Mouse (Mus musculus) T-cell, adult 2 months (primary cell): ENCODE data around the gene Tle2.

Experiments
- DNase-seq: peaks from one replicate; pipeline ENCODE4 v3.0.0; 2022; ENCODE audit warnings: low spot score

The Tle2 gene

DNA sequence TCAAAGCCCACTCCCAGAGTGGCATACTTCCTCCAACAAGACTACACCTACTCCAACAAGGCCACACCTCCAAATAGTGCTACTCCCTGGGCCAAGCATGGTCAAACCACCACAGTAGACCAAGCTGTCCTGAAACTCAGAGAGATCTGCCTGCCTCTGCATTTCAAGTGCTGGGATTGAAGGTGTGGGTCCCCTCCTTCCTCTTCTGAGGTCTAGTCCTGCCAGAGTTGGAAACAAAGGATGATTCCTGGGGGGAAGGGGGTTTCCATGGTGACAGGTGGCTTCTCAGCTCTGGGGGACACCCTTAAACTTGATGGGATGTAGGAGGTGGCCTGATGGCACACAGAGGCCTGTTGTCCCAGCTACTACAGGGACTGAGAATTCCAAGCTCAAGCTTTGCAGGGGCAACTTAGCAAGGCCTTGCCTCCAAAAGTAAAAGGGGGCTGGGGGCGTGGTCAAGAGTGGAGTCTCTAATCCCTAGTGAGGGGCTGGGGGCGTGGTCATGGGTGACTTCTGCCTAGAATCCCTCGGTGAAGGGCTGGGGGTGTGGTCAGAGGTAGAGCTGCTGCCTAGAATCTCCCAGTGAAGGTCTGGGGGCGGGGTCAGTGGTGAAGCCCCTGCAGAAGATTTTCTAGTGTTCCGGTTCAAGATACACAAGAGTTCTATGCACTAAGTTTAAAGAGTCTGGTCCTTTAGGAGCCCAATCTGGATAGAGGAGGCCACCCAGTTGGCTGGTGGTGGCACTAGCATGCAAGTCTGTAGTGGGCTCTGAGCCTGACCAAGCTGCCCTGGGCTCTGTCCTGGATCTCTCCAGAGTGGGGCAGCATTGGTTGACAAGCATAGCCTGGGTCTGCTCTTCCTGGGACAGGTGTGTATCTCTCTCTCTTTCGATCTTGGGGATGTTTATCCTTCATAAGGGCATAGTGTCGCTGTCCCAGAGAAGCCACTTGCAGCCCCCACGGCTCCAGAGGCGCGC is at the start of gene Tle2:
Gene Tle2, plus strand, starts transcription at position 481 of the 976 bp plus-strand sequence.
- DNase-seq = no peak

DNA sequence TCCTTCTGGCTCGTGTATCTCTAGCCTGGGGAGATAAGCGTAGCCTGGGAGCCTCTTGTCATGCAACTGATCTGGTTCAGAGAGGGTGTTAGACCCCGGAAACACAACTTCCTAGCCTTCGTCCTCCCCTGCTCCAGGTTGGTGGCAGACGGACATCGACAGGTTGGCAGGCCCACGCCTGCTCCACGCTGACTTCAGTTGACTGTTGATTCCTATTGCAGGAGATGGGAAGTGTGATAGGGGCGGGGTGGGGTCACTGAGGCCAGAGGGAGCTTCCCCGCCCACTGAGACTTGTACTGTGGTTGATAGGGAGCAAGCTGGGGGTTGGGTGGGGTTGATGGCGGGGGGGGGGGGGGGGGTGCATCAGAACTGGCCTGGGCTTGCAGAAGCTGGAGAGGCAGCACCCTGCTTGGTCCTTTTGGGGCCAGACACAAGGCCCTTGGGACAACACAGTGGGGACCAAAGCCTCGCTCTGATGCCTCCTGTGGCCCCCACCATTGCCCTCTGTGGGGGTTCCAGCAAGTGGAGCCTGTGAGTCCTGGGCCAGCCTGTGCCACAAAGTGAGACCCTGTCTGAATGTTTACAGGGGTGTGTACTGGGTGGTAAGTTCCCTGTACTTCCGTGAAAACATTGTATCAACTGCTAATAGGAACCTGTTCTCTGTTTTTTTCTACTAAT is 49.2 kb upstream of the Tle2 start:
- no peak for DNase-seq

DNA sequence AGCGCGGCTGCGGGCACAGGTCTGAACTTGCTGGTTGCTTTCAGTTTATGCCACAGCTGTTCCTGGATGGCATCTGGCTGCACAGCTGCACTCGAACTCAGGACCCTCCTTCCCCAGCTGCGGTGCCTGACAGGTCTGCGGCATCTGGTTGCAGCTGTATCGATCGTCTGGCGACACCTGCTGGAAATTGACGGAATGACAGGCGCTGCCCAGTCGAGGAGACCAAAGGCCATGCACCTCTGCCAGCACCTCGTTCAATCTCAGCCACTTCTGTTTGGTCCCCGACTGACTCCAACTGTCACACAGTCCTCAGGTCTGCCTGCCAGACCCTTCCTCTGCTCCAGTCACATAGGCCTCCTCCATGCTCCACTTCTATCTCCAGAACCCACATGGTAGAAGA is 47.6 kb upstream of the Tle2 start:
- DNase-seq = peak; percentile 84

DNA sequence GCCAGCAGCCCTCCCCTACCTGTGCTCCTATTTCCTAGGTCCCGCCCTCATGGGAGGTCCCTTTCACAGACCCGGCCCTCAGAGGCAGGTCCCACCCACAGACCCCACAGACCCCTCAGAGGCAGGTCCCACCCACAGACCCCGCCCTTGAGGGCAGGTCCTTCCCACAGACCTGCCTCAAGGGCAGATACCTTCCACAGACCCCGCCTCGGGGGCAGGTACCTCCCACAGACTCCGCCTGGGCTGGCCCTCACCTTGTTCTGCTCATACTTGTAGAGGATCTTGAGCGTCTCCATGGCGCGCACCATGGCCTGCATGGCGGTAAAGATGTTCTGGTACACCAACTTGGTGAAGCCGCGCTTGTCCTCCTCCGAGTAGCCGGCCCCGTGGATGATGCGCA is 39.5 kb upstream of the Tle2 start:
- DNase-seq = no peak

DNA sequence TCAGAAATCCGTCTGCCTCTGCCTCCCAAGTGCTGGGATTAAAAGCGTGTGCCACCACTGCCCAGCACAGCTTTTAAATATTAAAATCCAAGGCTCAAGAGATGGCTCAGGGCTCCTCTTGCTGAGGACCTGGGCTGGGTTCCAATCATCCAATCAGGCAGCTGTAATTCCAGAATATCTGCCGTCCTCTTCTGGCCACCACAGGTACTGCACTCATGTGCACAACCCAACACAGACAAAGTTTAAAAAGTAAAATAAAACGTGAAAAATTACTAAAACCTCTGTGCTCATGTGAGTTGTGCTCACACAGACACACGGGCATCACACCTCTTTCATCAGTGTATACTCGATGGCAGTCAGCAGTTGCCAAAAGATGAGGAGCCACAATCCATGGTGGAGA is 37.6 kb upstream of the Tle2 start:
- no peak for DNase-seq

DNA sequence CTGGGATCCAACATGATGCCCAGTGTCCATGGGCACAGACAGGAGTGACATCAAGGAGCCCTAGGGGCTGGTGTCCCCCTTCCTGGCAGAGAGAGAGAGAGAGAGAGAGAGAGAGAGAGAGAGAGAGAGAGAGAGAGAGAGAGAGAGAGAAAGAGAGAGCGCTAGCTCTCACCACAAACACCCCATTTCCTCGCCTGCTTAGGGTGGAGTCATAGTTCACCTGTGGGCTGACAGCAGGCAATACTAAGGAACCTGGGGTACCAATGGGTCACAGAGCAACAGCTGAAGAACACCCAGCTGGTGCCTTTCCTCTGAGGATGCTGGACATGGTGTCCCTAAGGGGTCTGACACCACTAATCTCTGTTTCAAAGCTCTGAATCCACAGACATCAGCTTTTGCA is 36.9 kb upstream of the Tle2 start:
- DNase-seq = no peak

DNA sequence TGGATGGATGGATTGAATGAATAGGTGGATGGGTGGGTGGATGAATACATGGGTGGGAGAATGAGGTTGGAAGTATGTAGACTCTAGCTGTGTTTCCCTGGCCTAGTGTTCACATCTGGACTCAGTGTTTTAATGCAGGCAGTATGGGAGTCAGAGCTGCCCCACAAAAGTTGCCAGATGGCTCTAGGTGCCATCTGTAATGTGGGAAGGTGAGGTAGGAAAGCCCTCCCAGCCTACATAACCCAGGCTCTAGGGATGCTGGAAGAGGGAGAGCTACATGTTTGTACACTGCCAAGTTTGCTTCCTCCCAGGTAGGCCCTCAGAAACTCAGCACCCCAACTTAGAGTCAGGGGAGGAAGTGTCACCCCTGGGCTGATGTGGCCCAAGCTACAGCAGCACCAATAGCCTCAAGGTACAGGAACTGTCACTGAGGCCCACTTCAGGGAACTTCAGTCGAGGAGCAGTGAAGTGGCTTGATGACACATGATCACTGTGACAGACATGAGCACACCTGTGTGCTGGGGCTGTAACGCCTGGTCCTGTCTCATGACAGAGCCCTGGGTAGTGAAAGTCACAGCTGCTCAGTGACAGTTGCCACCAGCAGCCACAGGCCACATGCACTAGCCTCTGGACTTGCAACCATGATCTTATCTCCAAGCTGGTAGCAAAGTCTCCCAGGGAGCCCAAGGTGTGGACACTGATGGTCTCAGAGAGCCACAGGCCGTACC is 35.9 kb upstream of the Tle2 start:
- DNase-seq = no peak

DNA sequence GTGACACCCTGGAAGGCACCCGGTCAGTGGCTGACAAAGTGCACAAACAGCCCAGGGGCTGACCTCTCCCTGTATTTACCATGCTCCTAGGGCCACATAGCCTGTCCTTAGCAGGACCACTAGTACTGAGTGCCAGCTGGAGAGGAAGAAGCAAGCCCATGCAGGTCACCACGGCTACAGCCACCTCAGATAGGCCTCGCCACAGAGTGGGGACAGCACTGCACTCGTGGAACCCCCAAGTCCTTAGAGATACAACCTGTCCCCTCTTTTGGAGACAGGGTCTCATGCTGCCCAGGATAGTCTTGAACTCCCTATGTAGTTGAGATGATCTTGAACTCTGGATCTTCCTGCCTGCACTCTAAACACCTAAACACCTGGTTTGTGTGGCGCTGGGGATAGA is 33.0 kb upstream of the Tle2 start:
- no peak for DNase-seq

DNA sequence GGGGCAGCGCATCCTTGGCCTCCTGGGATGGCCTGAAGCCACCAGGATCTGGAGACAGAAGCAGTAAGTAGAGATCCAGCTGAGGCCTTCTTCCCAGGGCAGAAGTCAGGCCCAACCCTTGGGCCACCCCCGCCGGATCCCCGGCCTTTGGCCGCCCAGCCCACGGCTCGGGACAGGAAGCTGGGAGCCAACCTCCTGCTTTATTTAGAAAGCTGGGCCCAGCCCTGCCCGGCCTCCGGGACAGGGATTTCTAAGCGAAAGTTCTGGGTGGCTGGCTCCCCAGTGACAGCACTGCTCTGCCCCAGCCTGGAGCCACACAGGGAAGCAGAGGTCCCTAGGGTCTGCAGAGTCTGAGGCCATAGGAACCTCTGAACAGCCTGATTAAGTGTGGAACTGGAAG is 32.6 kb upstream of the Tle2 start:
- no peak for DNase-seq

DNA sequence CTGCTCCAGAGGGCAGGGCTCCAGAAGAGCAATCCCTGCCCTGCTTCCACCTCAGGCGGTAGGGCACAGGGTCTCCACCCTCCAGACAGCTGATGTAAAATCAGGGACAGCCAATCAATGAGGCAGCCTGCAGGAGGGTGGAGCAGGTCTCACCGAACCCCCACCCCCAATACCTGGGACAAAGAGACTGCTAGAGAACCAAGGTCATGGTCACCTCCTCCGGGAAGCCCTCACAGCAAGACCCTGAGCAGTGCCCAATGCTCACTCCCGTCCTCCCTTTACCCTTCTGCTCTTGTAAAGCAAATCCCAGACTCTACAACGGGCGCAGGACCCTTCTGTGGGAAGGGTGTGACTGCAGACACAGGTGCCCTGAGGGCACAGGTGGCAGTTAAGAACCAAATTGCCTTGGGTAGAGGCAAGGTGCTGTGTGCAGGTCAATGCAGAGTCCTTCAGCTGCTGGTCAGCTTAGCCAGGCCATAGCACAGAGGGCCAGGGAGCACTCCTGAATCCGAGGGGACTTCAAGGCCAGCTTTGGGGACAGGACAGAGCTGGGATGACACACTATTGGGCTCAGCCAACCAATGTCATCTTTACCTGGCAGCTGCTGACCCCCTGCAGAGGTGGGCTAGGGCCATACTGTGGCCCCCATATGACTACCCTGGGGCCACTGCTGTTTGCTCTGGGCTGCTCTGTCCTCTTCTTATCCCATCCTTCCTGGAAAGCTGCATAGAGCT is 31.5 kb upstream of the Tle2 start:
- DNase-seq = no peak

DNA sequence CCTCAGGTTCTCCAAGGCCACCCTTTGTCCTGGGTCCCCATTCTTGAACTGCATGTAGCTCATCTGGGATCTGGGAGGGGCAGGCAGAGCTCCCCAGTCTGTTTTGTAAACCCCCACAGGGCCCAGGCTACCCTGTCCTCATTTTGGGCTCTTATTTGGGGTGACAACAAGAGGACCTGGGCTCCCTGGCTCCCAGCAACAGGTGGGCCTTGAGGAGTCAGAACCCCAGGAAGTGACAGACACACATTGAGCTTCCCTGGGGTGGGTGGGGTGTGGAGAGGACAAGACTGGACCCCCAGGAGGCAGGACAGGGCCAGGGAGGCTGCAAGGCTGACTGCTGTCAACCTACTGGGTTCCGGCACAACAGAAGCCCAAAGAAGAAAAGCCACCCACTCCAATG is 30.7 kb upstream of the Tle2 start:
- DNase-seq = no peak

DNA sequence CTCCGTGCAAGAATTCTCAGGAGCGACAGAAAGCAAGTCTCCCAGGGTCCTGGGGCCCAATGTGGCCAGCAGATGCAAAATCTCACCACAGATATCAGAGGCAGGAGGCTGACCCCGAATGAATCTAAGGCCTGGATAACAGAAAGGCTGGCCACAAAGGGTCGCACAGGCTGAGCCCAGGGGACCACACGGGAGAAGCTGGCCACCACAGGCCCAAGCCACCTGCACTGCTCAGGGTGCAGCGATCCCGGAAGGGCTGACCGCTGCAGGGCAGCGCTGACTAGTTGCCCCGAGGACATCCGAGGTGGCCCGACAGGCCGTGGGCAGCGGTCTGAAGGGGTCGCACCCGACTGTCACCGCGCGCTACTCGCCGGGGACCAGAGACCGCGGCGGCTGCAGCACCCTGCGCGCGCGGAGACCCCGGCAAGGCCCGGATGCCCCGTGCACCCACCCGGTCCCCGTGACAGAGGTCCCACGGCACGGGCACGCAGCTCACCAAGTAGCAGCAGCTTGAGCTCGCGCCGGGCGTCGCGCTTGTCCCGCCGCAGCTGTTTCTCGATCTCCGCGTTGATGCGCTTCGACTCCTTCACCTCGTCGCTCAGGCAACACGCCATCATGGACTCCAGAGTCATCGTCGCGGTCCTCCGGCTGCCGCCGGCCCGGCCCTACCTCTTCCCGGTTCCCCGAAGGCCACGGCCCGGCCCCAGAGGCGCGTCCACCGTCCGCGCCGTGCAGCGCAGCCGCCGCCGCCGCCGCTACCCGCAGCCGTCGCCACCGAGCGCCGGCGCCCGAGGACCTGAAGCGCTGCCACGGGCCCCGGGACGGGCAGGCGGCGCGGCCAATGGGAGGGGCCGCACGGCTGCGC is 29.8 kb upstream of the Tle2 start:
- DNase-seq = no peak

DNA sequence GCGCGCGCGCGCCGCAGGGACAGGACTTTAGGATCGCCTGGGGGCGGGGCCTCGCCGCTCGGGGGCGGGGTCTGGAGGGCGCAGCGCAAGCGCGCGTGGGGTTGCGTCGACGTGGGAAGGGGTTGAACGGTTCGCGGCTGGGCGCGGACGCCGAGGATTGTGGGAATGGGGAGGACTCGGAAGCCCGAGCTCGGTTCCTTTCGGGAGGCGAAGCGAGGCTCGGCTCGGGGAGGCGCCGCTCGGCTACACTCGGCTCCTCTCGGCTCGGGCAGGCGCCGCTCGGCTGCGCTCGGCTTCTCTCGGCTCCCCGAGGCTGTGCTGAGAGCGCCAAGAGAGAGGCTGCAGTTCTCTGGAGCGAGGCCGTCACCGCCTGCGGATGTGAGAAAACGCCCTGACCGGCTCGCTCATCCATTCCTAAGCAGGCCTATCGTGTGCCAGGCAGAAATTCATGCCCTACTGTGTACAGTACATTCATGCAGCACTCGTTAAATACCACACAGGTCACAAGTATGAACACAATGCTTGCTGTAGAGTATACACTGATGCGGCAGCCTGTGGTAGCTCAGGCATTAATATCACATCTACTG is 29.1 kb upstream of the Tle2 start, which contains the start of gene Gna11:
Gene Gna11, minus strand, starts transcription at position 30 of the 587 bp plus-strand sequence.
- peak; percentile 99 for DNase-seq

DNA sequence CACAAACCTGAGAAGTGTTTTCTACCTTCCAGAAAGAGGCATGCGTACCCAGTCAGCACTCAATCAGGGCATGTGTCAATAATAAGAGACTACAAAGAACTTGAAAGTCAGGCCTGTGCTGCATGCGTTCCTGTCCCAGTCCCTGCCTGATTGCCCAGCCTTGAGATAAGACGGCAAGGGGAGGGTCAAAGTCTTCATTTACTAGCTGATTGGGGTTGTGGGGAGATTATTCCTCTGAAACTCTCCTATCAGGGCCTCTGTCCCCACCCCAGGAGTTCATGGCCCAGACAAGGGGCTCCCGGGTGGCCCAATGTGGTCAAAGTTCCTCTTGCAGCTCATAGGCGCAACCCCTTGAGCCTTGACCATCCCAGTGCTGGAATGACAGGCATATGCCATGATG is 28.0 kb upstream of the Tle2 start:
- DNase-seq = no peak

DNA sequence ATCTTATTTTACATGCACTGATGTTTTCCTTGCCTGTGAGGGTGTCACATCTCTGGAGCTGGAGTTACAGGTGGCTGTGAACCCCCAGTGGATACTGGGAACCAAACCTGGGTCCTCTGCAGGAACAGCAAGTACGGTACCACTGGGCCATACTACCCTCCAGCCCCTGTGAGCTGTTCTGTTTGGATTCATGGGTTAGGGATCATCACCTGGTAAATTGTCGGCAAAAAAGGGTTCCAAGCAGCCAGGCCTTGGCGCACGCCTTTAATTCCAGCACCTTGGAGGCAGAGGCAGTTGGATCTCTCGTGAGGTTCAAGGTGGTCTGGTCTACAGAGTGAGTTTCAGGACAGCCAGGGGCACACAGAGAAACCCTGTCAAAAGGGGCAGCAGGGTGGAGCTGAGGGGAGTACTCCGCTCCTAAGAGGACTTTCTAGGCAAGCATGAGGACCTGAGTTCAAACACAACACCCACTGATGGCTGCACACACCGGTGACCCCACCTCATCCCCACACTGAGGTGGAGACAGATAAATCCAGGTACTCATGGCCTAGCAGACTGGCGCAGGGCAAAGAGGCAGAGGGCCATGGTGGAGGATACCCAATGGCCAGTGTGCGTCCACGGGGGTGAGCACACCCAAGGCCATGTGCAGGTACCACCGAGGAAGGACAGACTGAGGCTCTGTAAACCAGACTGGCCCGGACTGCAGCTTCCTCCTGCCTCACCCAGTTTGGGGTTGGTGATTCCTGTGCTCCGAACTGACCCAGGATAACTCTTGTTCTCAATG is 27.4 kb upstream of the Tle2 start:
- DNase-seq = no peak

DNA sequence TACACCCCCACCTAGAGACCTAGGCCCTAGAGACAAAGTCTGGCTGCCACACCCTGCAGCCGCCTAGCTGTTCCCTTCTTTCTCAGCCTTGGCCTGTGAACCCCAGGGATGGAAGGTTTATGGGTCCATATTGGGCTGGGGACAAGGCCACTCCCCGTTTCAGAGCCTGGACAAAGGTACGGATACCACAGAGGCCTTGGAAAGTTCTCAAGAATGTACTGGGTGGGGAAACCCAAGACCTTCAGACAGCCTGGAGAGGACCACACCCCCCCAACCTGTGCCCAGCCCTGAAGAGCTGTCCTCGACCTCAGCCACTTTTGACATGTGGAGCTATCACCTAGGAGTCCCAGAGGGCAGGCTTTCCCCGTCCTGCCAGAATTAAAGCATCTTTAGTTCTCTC is 25.4 kb upstream of the Tle2 start:
- no peak for DNase-seq

DNA sequence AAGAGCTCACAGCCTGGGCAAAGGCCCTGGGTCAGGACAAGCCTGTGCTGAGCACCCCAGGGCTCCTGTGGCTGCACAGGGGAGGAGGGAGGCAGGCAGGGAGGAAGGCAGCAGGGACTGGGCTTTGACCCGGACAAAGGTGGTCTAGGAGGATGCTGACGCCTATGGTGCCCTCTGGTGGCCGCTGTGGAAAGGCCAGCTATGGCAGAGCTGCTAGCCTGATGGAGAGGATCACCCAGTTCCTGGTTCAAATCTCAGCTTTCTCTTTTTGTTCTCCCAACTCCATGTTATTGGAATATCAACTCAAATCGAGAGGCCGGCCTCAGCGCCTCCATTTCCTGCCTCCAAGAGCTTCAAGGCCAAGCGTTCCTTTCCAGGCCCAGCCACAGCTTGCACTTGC is 24.1 kb upstream of the Tle2 start:
- DNase-seq = peak; percentile 72

DNA sequence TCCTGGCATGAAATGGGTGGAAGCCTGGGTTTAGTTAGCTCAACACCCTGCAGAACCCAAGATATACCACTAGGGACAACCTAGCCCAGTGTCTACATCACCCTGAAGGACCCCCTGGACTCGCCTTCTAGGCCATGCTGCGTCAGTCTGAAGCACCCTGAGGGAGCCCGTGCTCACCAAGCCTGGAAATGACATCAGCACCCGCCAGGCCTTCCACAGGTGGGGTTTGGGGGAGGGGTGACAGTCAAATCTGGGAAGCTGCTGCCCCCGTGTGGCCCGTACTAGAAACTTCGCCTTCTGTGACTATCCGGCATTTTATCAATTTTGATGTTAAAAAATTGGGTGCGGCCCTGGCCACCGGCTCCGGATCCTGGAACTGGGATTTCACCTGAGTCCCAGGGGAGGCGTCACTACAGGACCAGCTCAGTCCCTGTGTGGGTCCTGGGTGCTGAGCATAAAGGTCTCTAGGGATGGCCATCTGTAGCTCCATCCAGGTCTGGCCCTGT is 22.7 kb upstream of the Tle2 start:
- peak; percentile 93 for DNase-seq

DNA sequence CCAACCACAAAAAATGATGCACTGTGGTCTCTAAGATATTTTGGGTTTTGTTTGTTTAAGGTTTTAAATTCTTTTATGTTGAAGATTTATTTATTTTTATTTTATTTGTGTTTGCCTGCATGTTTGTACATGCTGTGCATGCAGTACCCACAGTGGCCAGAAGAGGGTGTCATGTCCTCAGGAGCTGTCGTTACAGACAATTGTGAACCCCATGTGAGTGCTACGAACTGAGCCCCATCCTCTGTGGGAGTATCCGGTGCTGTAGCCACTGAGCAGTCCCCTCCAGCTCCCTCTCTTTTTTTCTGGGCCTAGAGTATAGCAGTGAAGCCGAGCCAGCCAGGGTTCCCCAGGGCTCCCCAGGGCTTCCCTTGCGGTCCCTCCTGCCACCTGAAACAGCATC is 21.1 kb upstream of the Tle2 start:
- peak; percentile 47 for DNase-seq
